Mouse (Mus musculus): Measurements from ENCODE around the gene Banp. TPM values are rescaled to one million over a fixed set of nuclear protein-coding genes. Genes with fewer than 3 reads are reported as not detected.

Banp gene
- polyA plus RNA-seq, 1 experiment = 45.7 TPM

- no peak for DNase-seq (ENCODE audit: low spot score)
Measured at GRCm38 (mm10) chr8:122058951-122059350, 109.4 kb downstream of the Banp start.

- no peak for DNase-seq (ENCODE audit: low spot score)
Measured at GRCm38 (mm10) chr8:122062508-122063223, 113.1 kb downstream of the Banp start.

DNA sequence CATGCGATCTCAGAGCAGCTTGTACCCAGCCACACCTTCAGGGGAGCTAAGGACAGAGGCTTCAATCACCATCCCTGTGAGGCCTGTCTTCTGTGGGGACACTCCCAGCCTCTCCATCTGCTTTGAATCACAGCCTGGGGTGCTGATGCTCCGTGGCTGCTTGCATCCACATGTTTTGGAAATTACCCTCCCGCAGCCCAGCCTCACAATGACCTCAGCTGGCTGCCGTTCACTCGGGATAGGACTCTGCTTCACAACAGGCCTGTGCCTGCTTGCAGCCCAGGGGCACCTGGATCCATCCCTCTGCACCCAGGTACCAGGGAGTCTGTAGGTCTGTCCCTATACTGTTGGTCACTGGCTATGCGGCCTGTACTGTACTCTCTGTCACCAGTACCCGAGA lies 114.8 kb downstream of the Banp start:
- no peak for DNase-seq (ENCODE audit: low spot score)

DNA sequence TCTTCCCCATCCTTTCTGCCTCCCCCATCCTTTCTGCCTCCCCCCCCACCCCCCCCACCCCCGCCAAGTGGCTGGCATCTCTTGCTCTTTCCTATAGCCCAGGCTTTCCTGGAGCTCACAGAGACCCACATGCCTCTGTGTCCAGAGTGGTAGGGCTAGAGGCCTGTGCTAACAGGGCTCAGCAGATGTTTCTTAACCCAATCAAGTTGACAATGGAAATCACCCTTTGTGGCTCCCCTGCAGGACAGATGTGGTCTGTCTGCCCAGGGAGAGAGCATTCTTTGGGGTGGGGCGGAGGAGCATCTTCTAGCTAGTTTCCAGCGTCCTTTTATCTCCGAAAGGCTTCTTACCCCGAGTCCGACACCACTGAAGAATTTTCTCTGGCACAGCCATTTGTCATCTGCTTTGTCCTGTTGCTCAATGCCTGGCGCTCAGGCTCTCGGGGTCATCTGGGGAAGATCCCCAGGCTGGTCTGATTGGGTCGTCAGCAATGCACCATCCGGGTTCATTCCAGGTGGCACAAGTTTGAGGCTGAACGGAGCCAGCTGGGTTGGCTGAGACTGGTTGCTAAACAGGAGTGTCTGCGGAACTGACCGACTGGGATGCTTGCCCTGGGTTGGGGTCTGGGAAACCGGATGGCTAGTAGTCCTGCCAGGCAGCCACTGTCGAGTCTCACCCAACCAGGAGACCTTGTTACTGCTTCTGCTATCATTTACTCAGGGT lies 118.4 kb downstream of the Banp start:
- DNase-seq (ENCODE audit: low spot score) = no peak

GRCm38 (mm10) chr8:122068609-122069008 lies 119.1 kb downstream of the Banp start:
- no peak for DNase-seq (ENCODE audit: low spot score)

GRCm38 (mm10) chr8:122069281-122069680 lies 119.7 kb downstream of the Banp start:
- no peak for DNase-seq (ENCODE audit: low spot score)

DNA sequence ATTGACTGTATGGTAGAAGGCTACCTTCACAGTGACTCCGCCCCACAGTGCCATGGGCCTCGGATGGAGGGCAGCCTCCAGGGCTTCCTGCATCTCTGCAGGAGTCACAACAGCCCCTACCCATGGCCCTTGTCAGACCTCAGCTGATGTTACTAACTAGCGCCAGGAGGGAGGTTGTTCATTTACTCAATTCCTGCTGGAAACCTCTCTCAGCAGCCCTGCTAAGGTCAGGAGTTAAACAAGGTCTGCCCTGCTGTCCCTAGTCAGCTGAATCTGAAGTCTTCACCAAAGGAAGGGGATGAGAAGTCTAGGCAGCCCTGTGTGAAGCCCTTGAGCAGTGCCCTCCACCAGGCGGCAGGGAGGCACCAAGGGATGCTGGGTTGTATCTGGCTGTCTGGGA lies 121.6 kb downstream of the Banp start:
- DNase-seq (ENCODE audit: low spot score) = no peak

DNA sequence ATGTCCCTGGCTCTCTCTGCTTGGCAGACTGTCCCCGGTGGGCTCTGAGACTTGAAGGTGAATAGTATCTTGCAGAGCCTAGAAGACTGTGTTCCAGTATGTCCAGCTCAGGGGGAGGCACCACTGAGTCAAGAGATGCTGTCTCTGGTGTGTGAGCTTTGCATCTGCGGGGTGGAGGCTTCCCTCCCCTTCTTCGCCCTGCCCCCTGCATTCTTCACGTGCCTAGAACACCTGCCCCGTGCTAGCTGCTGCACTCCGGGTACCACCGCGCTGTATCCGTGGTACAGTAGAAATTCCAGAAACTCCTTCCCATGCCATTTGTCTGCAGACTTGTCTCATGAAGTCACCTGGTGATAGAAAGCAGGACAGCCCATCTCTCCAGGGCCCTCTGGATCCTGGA lies 124.4 kb downstream of the Banp start:
- no peak for DNase-seq (ENCODE audit: low spot score)

GRCm38 (mm10) chr8:122074442-122074841 lies 124.9 kb downstream of the Banp start:
- DNase-seq (ENCODE audit: low spot score) = no peak

GRCm38 (mm10) chr8:122074977-122075376 lies 125.4 kb downstream of the Banp start:
- no peak for DNase-seq (ENCODE audit: low spot score)

DNA sequence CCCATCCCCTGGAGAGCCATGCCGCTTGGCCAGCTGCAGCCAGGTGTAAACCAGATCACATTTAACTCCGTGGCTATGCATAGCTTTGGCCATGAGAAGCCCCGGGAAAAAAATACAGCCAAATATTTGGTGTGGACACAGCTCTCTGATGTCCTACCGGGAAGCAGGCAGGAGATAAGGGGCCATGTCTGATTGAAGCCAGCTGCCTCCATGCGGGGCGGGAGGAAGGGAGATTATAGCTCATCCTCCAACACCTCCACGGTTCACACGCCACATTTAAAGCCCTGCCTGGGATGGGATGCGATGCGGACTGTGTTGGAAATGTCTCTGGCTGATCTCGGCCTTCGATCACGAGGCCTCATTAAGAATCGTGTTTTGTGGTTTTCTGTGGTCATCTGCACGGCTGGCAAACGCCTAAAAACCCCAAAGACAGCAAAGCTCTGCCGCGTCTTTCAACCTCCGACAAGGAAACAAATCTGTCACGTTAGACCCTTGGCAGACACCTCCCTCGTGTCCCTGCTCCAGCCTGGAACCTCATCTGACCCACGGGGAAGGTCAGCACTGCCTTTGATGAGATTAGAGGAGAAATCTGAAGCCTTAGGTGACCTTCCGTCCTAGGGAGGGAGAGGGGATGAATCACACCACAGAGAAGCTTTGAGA lies 126.8 kb downstream of the Banp start:
- no peak for DNase-seq (ENCODE audit: low spot score)

DNA sequence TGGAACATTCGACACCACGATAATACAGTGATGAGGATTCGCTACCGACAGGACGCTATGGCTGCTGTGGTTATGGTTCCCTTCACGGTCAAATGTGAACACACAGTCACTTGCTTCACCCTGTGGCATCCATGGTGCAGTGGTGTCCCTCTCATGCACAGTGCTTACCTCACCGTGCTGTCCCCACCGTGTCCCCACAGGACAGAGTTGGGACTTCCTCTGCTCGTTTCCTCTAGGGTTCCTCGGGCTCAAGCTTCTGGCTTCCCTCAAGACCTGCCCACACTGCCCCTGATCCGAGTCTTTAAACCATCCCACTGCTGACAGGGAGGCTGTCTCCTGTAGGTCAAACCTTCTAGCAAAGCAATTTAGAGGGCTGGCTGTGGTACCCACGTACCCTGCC lies 128.8 kb downstream of the Banp start:
- DNase-seq (ENCODE audit: low spot score) = no peak

Other genes with a start within 250 kb of the Banp start
- gene Jph3, start 220.1 kb upstream of the Banp start, polyA plus RNA-seq (2012; rRNA removed) = 0.03 and 0.08 TPM in 2 replicates
- gene Klhdc4, start 120.2 kb upstream of the Banp start, polyA plus RNA-seq (2012; rRNA removed) = 19.7 and 20.5 TPM in 2 replicates
- gene Slc7a5, start 42.1 kb upstream of the Banp start, polyA plus RNA-seq (2012; rRNA removed) = 11.0 and 14.1 TPM in 2 replicates
- gene Car5a, start 4.8 kb upstream of the Banp start, polyA plus RNA-seq (2012; rRNA removed) = 0.07 TPM in 1 of 2 replicates, not detected in the other

Measured in urinary bladder, adult 2 months (tissue).